Comparison of ENCODE assay signal across 9 mouse cellular contexts in the genomic region with DNA sequence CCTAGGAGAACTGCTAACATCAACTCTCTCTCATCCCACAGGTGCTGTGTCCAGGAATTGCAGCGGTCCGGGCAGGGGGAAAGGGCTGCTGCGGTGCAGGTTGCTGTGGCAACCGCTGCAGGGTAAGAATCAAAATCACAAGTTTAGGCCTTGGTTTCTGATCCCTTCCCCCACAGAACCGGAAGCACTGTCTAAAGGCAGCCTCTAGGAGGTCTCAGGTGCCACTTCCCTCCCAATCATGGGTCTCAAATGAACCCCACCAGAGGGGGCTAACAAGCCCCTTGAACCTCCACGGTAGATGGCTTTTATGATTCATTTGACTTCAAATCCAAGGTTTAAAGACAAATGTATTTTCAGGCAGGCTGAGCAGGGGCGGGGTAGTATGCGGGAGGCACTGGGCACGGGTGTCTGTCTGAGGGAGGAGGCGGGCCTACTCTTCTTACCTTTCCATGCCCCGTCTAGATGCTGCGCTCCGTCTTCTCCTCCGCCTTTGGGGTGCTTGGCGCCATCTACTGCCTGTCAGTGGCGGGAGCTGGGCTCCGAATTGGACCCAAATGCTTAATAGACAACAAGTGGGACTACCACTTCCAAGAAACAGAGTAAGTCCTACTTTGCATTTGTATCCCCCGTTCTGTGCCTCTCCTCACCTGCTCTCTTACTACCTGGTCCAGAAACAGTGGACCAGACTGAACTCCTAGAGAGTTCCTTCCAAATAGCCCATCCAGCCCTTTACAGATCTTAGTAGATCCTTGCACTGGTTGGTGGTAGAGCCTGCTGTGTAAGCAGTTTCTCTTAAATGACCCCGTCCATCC. TPM values are rescaled to one million over a fixed set of nuclear protein-coding genes. Genes with fewer than 3 reads are reported as not detected.
DNase-seq lines count a peak whose midpoint lies in the region; ATAC-seq and TF ChIP-seq lines count a peak whose summit lies in the region.
"Had no signal": no experiment of that assay in that cellular context is flagged by ENCODE, and none has a peak within 500 bp of the region (broad histone marks: within the 10 kb centered on the region; RNA-seq: fewer than 3 reads in every experiment).

No protein-coding gene starts in this region.

- H3K4me3 ChIP-seq in forebrain, embryonic 16.5 days (replicated peaks; ENCODE audit: low read length), result 0 out of 2 replicates have a peak overlapping the region, but pooled peaks have one; percentile 14
- no peak overlapping the region for H3K4me3 ChIP-seq in intestine, postnatal 0 days (ENCODE audit: low read depth, low read length)
- no peak overlapping the region for H3K4me3 ChIP-seq in liver, postnatal 0 days (ENCODE audit: low read depth, low read length)
- no peak overlapping the region for H3K4me3 ChIP-seq in neural tube, embryonic 11.5 days (ENCODE audit: low read depth, low read length)

- peak overlapping the region; percentile 42; the same call in 1 of the 2 replicates for H3K9ac ChIP-seq in forebrain, embryonic 16.5 days (replicated peaks; ENCODE audit: low read depth, low read length)
- no peak overlapping the region for H3K9ac ChIP-seq in intestine, postnatal 0 days (ENCODE audit: low read depth, low read length)
- no peak overlapping the region for H3K9ac ChIP-seq in liver, postnatal 0 days (replicated peaks)
- H3K9ac ChIP-seq in neural tube, embryonic 11.5 days (ENCODE audit: low read length), result no peak overlapping the region

- peak; percentile 52; the same call in 1 of the 2 replicates for ATAC-seq in forebrain, embryonic 16.5 days
- no peak for ATAC-seq in intestine, postnatal 0 days
- no peak for ATAC-seq in liver, postnatal 0 days
- no peak for ATAC-seq in neural tube, embryonic 11.5 days (ENCODE audit: insufficient read depth, low FRiP score, low TSS enrichment)

- H3K4me1 ChIP-seq in forebrain, embryonic 16.5 days (replicated peaks; ENCODE audit: control insufficient read depth, insufficient read depth, low read length), result peaks cover 4% of the 10 kb centered on the region; the same call in 1 of the 2 replicates
- 0 out of 2 replicates have a peak, but pooled peaks cover 2% of the 10 kb centered on the region for H3K4me1 ChIP-seq in intestine, postnatal 0 days (replicated peaks; ENCODE audit: control insufficient read depth, insufficient read depth, low read length)
- H3K4me1 ChIP-seq in liver, postnatal 0 days (ENCODE audit: insufficient read depth), result no peaks in the 10 kb centered on the region
- H3K4me1 ChIP-seq in neural tube, embryonic 11.5 days (ENCODE audit: control insufficient read depth, insufficient read depth, low read length), result no peaks in the 10 kb centered on the region

- TF ChIP-seq EP300 in liver, postnatal 0 days (IDR thresholded peaks at IDR 0.05; ENCODE audit: low read depth), result no peak

- H3K4me2 ChIP-seq in forebrain, embryonic 16.5 days (ENCODE audit: low read length), result peak overlapping the region; percentile 44
- H3K4me2 ChIP-seq in intestine, postnatal 0 days (replicated peaks; ENCODE audit: low read depth), result peak overlapping the region; percentile 31
- no peak overlapping the region for H3K4me2 ChIP-seq in liver, postnatal 0 days (ENCODE audit: low read depth, low read length)
- H3K4me2 ChIP-seq in neural tube, embryonic 11.5 days (ENCODE audit: low read depth), result no peak overlapping the region

- WGBS in forebrain, embryonic 16.5 days, result 8% methylated on average over 19 of the region's 19 CpGs
- 14% methylated on average over 19 of the region's 19 CpGs for WGBS in intestine, postnatal 0 days
- WGBS in liver, postnatal 0 days (ENCODE audit: insufficient replicate concordance), result 8% methylated on average over 19 of the region's 19 CpGs
- WGBS in neural tube, embryonic 11.5 days, result 12% methylated on average over 19 of the region's 19 CpGs

- TF ChIP-seq CTCF in intestine, postnatal 0 days (IDR thresholded peaks at IDR 0.05; ENCODE audit: low read depth), result peak; percentile 81
- TF ChIP-seq CTCF in liver, postnatal 0 days (IDR thresholded peaks at IDR 0.05; ENCODE audit: low read depth), result peak; percentile 70

- H3K27me3 ChIP-seq in forebrain, embryonic 16.5 days (replicated peaks; ENCODE audit: control insufficient read depth, insufficient read depth, low read length), result 0 out of 2 replicates have a peak, but pooled peaks cover 2% of the 10 kb centered on the region
- H3K27me3 ChIP-seq in intestine, postnatal 0 days (replicated peaks; ENCODE audit: control insufficient read depth, insufficient read depth, low read length), result no peaks in the 10 kb centered on the region
- H3K27me3 ChIP-seq in liver, postnatal 0 days (ENCODE audit: insufficient read depth, low read length), result no peaks in the 10 kb centered on the region
- H3K27me3 ChIP-seq in neural tube, embryonic 11.5 days (ENCODE audit: control insufficient read depth, insufficient read depth, low read length), result no peaks in the 10 kb centered on the region

- H3K27ac ChIP-seq in forebrain, embryonic 16.5 days (ENCODE audit: low read length), result no peak overlapping the region
- no peak overlapping the region for H3K27ac ChIP-seq in intestine, postnatal 0 days (ENCODE audit: low read depth, low read length)
- no peak overlapping the region for H3K27ac ChIP-seq in liver, postnatal 0 days (ENCODE audit: low read depth)
- H3K27ac ChIP-seq in neural tube, embryonic 11.5 days (ENCODE audit: low read depth, low read length), result no peak overlapping the region

- no peaks in the 10 kb centered on the region for H3K36me3 ChIP-seq in forebrain, embryonic 16.5 days (ENCODE audit: control insufficient read depth, insufficient read depth)
- H3K36me3 ChIP-seq in intestine, postnatal 0 days (ENCODE audit: control insufficient read depth, insufficient read depth), result peaks cover 3% of the 10 kb centered on the region; the same call in 1 of the 2 replicates
- H3K36me3 ChIP-seq in liver, postnatal 0 days (replicated peaks; ENCODE audit: insufficient read depth, low read length), result no peaks in the 10 kb centered on the region
- no peaks in the 10 kb centered on the region for H3K36me3 ChIP-seq in neural tube, embryonic 11.5 days (ENCODE audit: control insufficient read depth, insufficient read depth, low read length)

- H3K9me3 ChIP-seq in forebrain, embryonic 16.5 days (ENCODE audit: control insufficient read depth, low read length), result no peaks in the 10 kb centered on the region
- H3K9me3 ChIP-seq in intestine, postnatal 0 days (ENCODE audit: control insufficient read depth), result no peaks in the 10 kb centered on the region
- H3K9me3 ChIP-seq in liver, postnatal 0 days (ENCODE audit: low read length), result no peaks in the 10 kb centered on the region
- no peaks in the 10 kb centered on the region for H3K9me3 ChIP-seq in neural tube, embryonic 11.5 days (ENCODE audit: control insufficient read depth, low read length)

- DNase-seq in left cerebral cortex, adult 18-20 months (ENCODE audit: low spot score in 2 of 2), result peak; percentile 33 to 46
- no peak for DNase-seq in left cerebral cortex, adult 8-10 months (ENCODE audit: low spot score in 2 of 2)
- peak; percentile 51 to 65 for DNase-seq in cerebellum, adult 18-20 months
- peak; percentile 45 for DNase-seq in liver, postnatal 0 days
- peak; percentile 68 for DNase-seq in neural tube, embryonic 11.5 days (ENCODE audit: low spot score)
- DNase-seq in thymus, postnatal 0 days (ENCODE audit: low spot score), result peak; percentile 79

RNA-seq across cellular contexts. Expression of gene Vmo1, which starts 4.5 kb away (rescaled TPM):
- total RNA-seq in left cerebral cortex, adult 18-20 months (2021), result not detected
- under 1 TPM in 1 of 4 experiments, not detected in 3; 0.63 TPM for total RNA-seq in left cerebral cortex, adult 8-10 months (2022)
- not detected in 2 replicates for polyA plus RNA-seq in forebrain, embryonic 16.5 days (2015; fragmentation: Nextera tagmentation; extraction: Ambion mirVana)
- polyA plus RNA-seq in intestine, postnatal 0 days (2015; fragmentation: Nextera tagmentation; extraction: Ambion mirVana), result 0.25 and 0.31 TPM in 2 replicates
- 1.0 and 1.4 TPM in 2 replicates for polyA plus RNA-seq in liver, postnatal 0 days (2015; fragmentation: Nextera tagmentation; extraction: Ambion mirVana)
- 0.39 TPM in 1 of 2 replicates, not detected in the other for polyA plus RNA-seq in neural tube, embryonic 11.5 days (2014; fragmentation: Nextera tagmentation; extraction: Ambion mirVana)
- 11.6 and 13.7 TPM in 2 replicates for polyA plus RNA-seq in thymus, postnatal 0 days (2015; fragmentation: Nextera tagmentation; extraction: Ambion mirVana)
- total RNA-seq: left cerebral cortex, postnatal 10 days had no signal

RNA-seq across cellular contexts. Expression of gene Tm4sf5, which starts 4.9 kb away (rescaled TPM):
- under 1 TPM in 1 of 2 experiments, not detected in 1; 0.37 TPM for total RNA-seq in left cerebral cortex, adult 18-20 months (2021)
- total RNA-seq in left cerebral cortex, adult 8-10 months (2022), result 1 to 10 TPM in 1 of 4 experiments, not detected in 3; 1.1 TPM
- polyA plus RNA-seq in forebrain, embryonic 16.5 days (2015; fragmentation: Nextera tagmentation; extraction: Ambion mirVana), result 0.66 and 3.4 TPM in 2 replicates
- 398 and 402 TPM in 2 replicates for polyA plus RNA-seq in intestine, postnatal 0 days (2015; fragmentation: Nextera tagmentation; extraction: Ambion mirVana)
- 1.7 and 2.8 TPM in 2 replicates for polyA plus RNA-seq in liver, postnatal 0 days (2015; fragmentation: Nextera tagmentation; extraction: Ambion mirVana)
- polyA plus RNA-seq in neural tube, embryonic 11.5 days (2014; fragmentation: Nextera tagmentation; extraction: Ambion mirVana), result not detected in 2 replicates
- polyA plus RNA-seq in thymus, postnatal 0 days (2015; fragmentation: Nextera tagmentation; extraction: Ambion mirVana), result 8.9 and 9.3 TPM in 2 replicates

RNA-seq across cellular contexts. Expression of gene Gltpd2, which starts 9.0 kb away (rescaled TPM):
- not detected for total RNA-seq in left cerebral cortex, adult 18-20 months (2021)
- total RNA-seq in left cerebral cortex, adult 8-10 months (2022), result not detected
- 0.18 TPM in 1 of 2 replicates, not detected in the other for polyA plus RNA-seq in forebrain, embryonic 16.5 days (2015; fragmentation: Nextera tagmentation; extraction: Ambion mirVana)
- polyA plus RNA-seq in intestine, postnatal 0 days (2015; fragmentation: Nextera tagmentation; extraction: Ambion mirVana), result 0.30 and 0.82 TPM in 2 replicates
- polyA plus RNA-seq in liver, postnatal 0 days (2015; fragmentation: Nextera tagmentation; extraction: Ambion mirVana), result 28.0 and 30.8 TPM in 2 replicates
- 0.20 TPM in 1 of 2 replicates, not detected in the other for polyA plus RNA-seq in neural tube, embryonic 11.5 days (2014; fragmentation: Nextera tagmentation; extraction: Ambion mirVana)
- polyA plus RNA-seq in thymus, postnatal 0 days (2015; fragmentation: Nextera tagmentation; extraction: Ambion mirVana), result 0.31 TPM in 1 of 2 replicates, not detected in the other
- total RNA-seq: left cerebral cortex, postnatal 10 days had no signal

RNA-seq across cellular contexts. Expression of gene Psmb6, which starts 15.2 kb away (rescaled TPM):
- 100 to 1,000 TPM; 184 to 189 TPM for total RNA-seq in left cerebral cortex, adult 18-20 months (2021)
- total RNA-seq in left cerebral cortex, adult 8-10 months (2022), result 100 to 1,000 TPM; 187 to 213 (median 191) TPM
- 713 and 749 TPM in 2 replicates for polyA plus RNA-seq in forebrain, embryonic 16.5 days (2015; fragmentation: Nextera tagmentation; extraction: Ambion mirVana)
- 462 and 489 TPM in 2 replicates for polyA plus RNA-seq in intestine, postnatal 0 days (2015; fragmentation: Nextera tagmentation; extraction: Ambion mirVana)
- 317 and 325 TPM in 2 replicates for polyA plus RNA-seq in liver, postnatal 0 days (2015; fragmentation: Nextera tagmentation; extraction: Ambion mirVana)
- polyA plus RNA-seq in neural tube, embryonic 11.5 days (2014; fragmentation: Nextera tagmentation; extraction: Ambion mirVana), result 898 and 923 TPM in 2 replicates
- 741 and 749 TPM in 2 replicates for polyA plus RNA-seq in thymus, postnatal 0 days (2015; fragmentation: Nextera tagmentation; extraction: Ambion mirVana)

RNA-seq across cellular contexts. Expression of gene Gm40193, which starts 22.8 kb away (rescaled TPM):
- not detected for total RNA-seq in left cerebral cortex, adult 18-20 months (2021)
- not detected for total RNA-seq in left cerebral cortex, adult 8-10 months (2022)
- not detected in 2 replicates for polyA plus RNA-seq in forebrain, embryonic 16.5 days (2015; fragmentation: Nextera tagmentation; extraction: Ambion mirVana)
- not detected in 2 replicates for polyA plus RNA-seq in intestine, postnatal 0 days (2015; fragmentation: Nextera tagmentation; extraction: Ambion mirVana)
- not detected in 2 replicates for polyA plus RNA-seq in liver, postnatal 0 days (2015; fragmentation: Nextera tagmentation; extraction: Ambion mirVana)
- polyA plus RNA-seq in neural tube, embryonic 11.5 days (2014; fragmentation: Nextera tagmentation; extraction: Ambion mirVana), result not detected in 2 replicates
- not detected in 2 replicates for polyA plus RNA-seq in thymus, postnatal 0 days (2015; fragmentation: Nextera tagmentation; extraction: Ambion mirVana)
- total RNA-seq: left cerebral cortex, postnatal 10 days had no signal

Comparison
In these comparisons a context has a peak if more than half of its experiments do, and no peak if none do; other contexts are left out.
1. DNase-seq: peak in left cerebral cortex, adult 18-20 months (2 of 2), cerebellum, adult 18-20 months (2 of 2), liver, postnatal 0 days (single experiment), neural tube, embryonic 11.5 days (single experiment) and thymus, postnatal 0 days (single experiment); none in left cerebral cortex, adult 8-10 months (0 of 2).
2. H3K4me2 ChIP-seq: peak in forebrain, embryonic 16.5 days (single experiment) and intestine, postnatal 0 days (single experiment); none in liver, postnatal 0 days (single experiment) and neural tube, embryonic 11.5 days (single experiment).
3. RNA of gene Tm4sf5, which starts 4.9 kb away (polyA plus RNA-seq): 398 to 402 TPM in intestine, postnatal 0 days; 8.9 to 9.3 TPM in thymus, postnatal 0 days, 0.66 to 3.4 TPM in forebrain, embryonic 16.5 days, 1.7 to 2.8 TPM in liver, postnatal 0 days and not detected in neural tube, embryonic 11.5 days; every median in the first group is over 10 times any median in the second.
4. RNA of gene Gltpd2, which starts 9.0 kb away (polyA plus RNA-seq): 28.0 to 30.8 TPM in liver, postnatal 0 days; 0.30 to 0.82 TPM in intestine, postnatal 0 days, 0.18 TPM in forebrain, embryonic 16.5 days, 0.20 TPM in neural tube, embryonic 11.5 days and 0.31 TPM in thymus, postnatal 0 days; every median in the first group is over 10 times any median in the second.